Mouse (Mus musculus) lung, postnatal 0 days (tissue): ENCODE measurements around the gene Mob3a. TPM values are rescaled to one million over a fixed set of nuclear protein-coding genes. Genes with fewer than 3 reads are reported as not detected.

ENCODE experiments used
- ATAC-seq: fragments of 200-750 bp; cut with Nextera tagmentation; 2 replicates; pipeline ENCODE4 v1.8.0; 2017; ENCODE audit warnings: moderate library complexity
- DNase-seq: peaks from one replicate; pipeline ENCODE4 v3.0.0-alpha.2; 2016; ENCODE audit warnings: low spot score
- H3K27ac ChIP-seq: fragments of 300-500 bp; sonication (generic); 2 replicates; pipeline ENCODE4 v1.5.1; 2014; ENCODE audit warnings: antibody characterized with exemption, mild to moderate bottlenecking, low read length, mixed read lengths
- H3K27me3 ChIP-seq: fragments of 300-500 bp; sonication (generic); replicated peaks from 2 replicates; pipeline ENCODE4 v1.6.1; 2014; ENCODE audit warnings: low read length, mixed read lengths; ENCODE audit not compliant: insufficient read depth
- H3K36me3 ChIP-seq: fragments of 300-500 bp; sonication (generic); 2 replicates; pipeline ENCODE4 v1.6.1; 2014; ENCODE audit warnings: low read length, mixed read lengths; ENCODE audit not compliant: insufficient read depth
- H3K4me1 ChIP-seq: fragments of 300-500 bp; sonication (generic); 2 replicates; pipeline ENCODE4 v1.6.1; 2014; ENCODE audit warnings: antibody characterized with exemption, low read depth, low read length, mixed read lengths; ENCODE audit not compliant: insufficient read depth
- H3K4me2 ChIP-seq: fragments of 300-500 bp; sonication (generic); replicated peaks from 2 replicates; pipeline ENCODE4 v1.6.1; 2014; ENCODE audit warnings: low read depth, mild to moderate bottlenecking, low read length, moderate library complexity, mixed read lengths
- H3K4me3 ChIP-seq: fragments of 300-500 bp; sonication (generic); 2 replicates; pipeline ENCODE4 v1.5.1; 2014; ENCODE audit warnings: low read depth, low read length
- H3K9ac ChIP-seq: fragments of 300-500 bp; sonication (generic); replicated peaks from 2 replicates; pipeline ENCODE4 v1.6.1; 2014; ENCODE audit warnings: low read depth, mild to moderate bottlenecking
- H3K9me3 ChIP-seq: fragments of 300-500 bp; sonication (generic); 2 replicates; pipeline ENCODE4 v1.6.1; 2016; ENCODE audit warnings: low read length, mixed read lengths
- CTCF ChIP-seq: IDR thresholded peaks from 2 replicates; pipeline ENCODE4 v1.5.1; 2016; ENCODE audit warnings: antibody characterized with exemption, mild to moderate bottlenecking
- EP300 ChIP-seq: IDR thresholded peaks from 2 replicates; pipeline ENCODE4 v1.6.1; 2016; ENCODE audit warnings: antibody characterized with exemption, mild to moderate bottlenecking, control low read depth
- WGBS: fragments of 180-500 bp; shearing (Covaris S2); extraction: QIAGEN DNeasy Blood & Tissue Kit; methylation state at CpG from one replicate; pipeline ENCODE4 v1.1.7; 2014; 5-methylcytosine and 5-hydroxymethylcytosine counted together
- polyA plus RNA-seq: library from polyadenylated mRNA; unstranded; fragments of >200 nt; fragmentation: Nextera tagmentation; extraction: Ambion mirVana; gene quantifications from 2 replicates; pipeline ENCODE4 v1.2.1, GENCODE M21; 2015

Gene Mob3a
- polyA plus RNA-seq, result 32.6 and 37.0 TPM in 2 replicates

- no peaks in the 10 kb centered on the region for H3K27me3 ChIP-seq
- peak; percentile 94 for ATAC-seq
- H3K27ac ChIP-seq, result peak within 1 kb of the TSS; percentile 89
- DNase-seq, result peak; percentile 100
- TF ChIP-seq EP300, result no peak
- no peak; the same call in 1 of the 2 replicates for TF ChIP-seq CTCF
- peak within 1 kb of the TSS; percentile 59 for H3K4me3 ChIP-seq
- WGBS, result under 1% methylated on average over 59 of the region's 59 CpGs
- H3K9me3 ChIP-seq, result no peaks in the 10 kb centered on the region
- H3K4me2 ChIP-seq, result peak within 1 kb of the TSS; percentile 64
- H3K9ac ChIP-seq, result peak within 1 kb of the TSS; percentile 46
- H3K36me3 ChIP-seq, result no peaks in the 10 kb centered on the region
- peaks cover 15% of the 10 kb centered on the region for H3K4me1 ChIP-seq
Measured at GRCm38 (mm10) chr10:80701721-80702535, at the start of gene Mob3a, which contains the start of gene Izumo4. Gene Mob3a (minus strand): TSS chr10:80701977. Gene Izumo4 (plus strand): TSS chr10:80702184.

- H3K36me3 ChIP-seq, result no peaks in the 10 kb centered on the region
- WGBS, result 2% methylated on average over 16 of the region's 16 CpGs
- H3K4me1 ChIP-seq, result peaks cover 16% of the 10 kb centered on the region
- no peaks in the 10 kb centered on the region for H3K9me3 ChIP-seq
- H3K9ac ChIP-seq, result no peak overlapping the region; the same call in 1 of the 2 replicates
- peak; percentile 98 for DNase-seq
- peak overlapping the region; percentile 14 for H3K4me3 ChIP-seq
- H3K27me3 ChIP-seq, result no peaks in the 10 kb centered on the region
- TF ChIP-seq CTCF, result peak; percentile 67
- peak; percentile 96 for TF ChIP-seq EP300
- ATAC-seq, result peak; percentile 81
- H3K4me2 ChIP-seq, result peak overlapping the region; percentile 53
- peak overlapping the region; percentile 88 for H3K27ac ChIP-seq
Measured at GRCm38 (mm10) chr10:80751188-80751832, 49.5 kb upstream of the Mob3a start.

GRCm38 (mm10) chr10:80748609-80749008 lies 46.8 kb upstream of the Mob3a start:
- Histone ChIP-seq H3K9ac (no peak overlapping the region), H3K4me3 (no peak overlapping the region), H3K4me2 (no peak overlapping the region), H3K9me3 (no peaks in the 10 kb centered on the region), H3K27ac (no peak overlapping the region), H3K27me3 (no peaks in the 10 kb centered on the region), H3K4me1 (peaks cover 10% of the 10 kb centered on the region; the same call in 1 of the 2 replicates), H3K36me3 (no peaks in the 10 kb centered on the region)
- ATAC-seq (no peak), DNase-seq (peak; percentile 88)
- TF ChIP-seq CTCF, result no peak
- no peak for TF ChIP-seq EP300
- 7% methylated on average over 6 of the region's 6 CpGs for WGBS

- no peak overlapping the region for H3K4me3 ChIP-seq
- TF ChIP-seq EP300 (no peak), CTCF (peak; percentile 97)
- H3K27me3 ChIP-seq, result no peaks in the 10 kb centered on the region
- WGBS, result 9% methylated on average over 3 of the region's 3 CpGs
- H3K36me3 ChIP-seq, result no peaks in the 10 kb centered on the region
- no peak overlapping the region for H3K4me2 ChIP-seq
- H3K27ac ChIP-seq, result no peak overlapping the region
- H3K9me3 ChIP-seq, result no peaks in the 10 kb centered on the region
- peaks cover 11% of the 10 kb centered on the region; the same call in 1 of the 2 replicates for H3K4me1 ChIP-seq
- ATAC-seq (no peak), DNase-seq (peak; percentile 91)
- H3K9ac ChIP-seq, result no peak overlapping the region
Measured at GRCm38 (mm10) chr10:80747410-80747809, 45.6 kb upstream of the Mob3a start.

- DNase-seq, result peak; percentile 90
- H3K4me3 ChIP-seq, result no peak overlapping the region
- H3K27ac ChIP-seq, result no peak overlapping the region
- H3K36me3 ChIP-seq, result no peaks in the 10 kb centered on the region
- peaks cover 18% of the 10 kb centered on the region; the same call in 1 of the 2 replicates for H3K4me1 ChIP-seq
- H3K9ac ChIP-seq, result no peak overlapping the region
- H3K9me3 ChIP-seq, result no peaks in the 10 kb centered on the region
- no peak overlapping the region for H3K4me2 ChIP-seq
- 30% methylated on average over 5 of the region's 5 CpGs for WGBS
- no peak for TF ChIP-seq EP300
- no peak for TF ChIP-seq CTCF
- peak; percentile 36 for ATAC-seq
- no peaks in the 10 kb centered on the region for H3K27me3 ChIP-seq
Measured at GRCm38 (mm10) chr10:80744262-80744661, 42.5 kb upstream of the Mob3a start.
